Mouse (Mus musculus): ENCODE results near the gene C2cd3. TPM values are rescaled to one million over a fixed set of nuclear protein-coding genes. Genes with fewer than 3 reads are reported as not detected.
A peak's percentile ranks its signal among the peaks of the same experiment; 100 is the strongest.

C2cd3 gene
- polyA plus RNA-seq, 1 experiment, result 28.9 TPM

GRCm38 (mm10) chr7:100511602-100512001, 139.6 kb downstream of the C2cd3 start:
- H3K27me3 ChIP-seq (ENCODE audit: control insufficient read depth, insufficient read depth, low read length, poor library complexity, severe bottlenecking), result no peaks in the 10 kb centered on the region

GRCm38 (mm10) chr7:100514573-100514972, 142.5 kb downstream of the C2cd3 start, which contains the start of gene Dnajb13:
Gene Dnajb13 (minus strand): TSS chr7:100514960.
- Histone ChIP-seq H3K9me3 (replicated peaks; ENCODE audit: control insufficient read depth, insufficient read depth, low read length, poor library complexity, severe bottlenecking) (no peaks in the 10 kb centered on the region), H3K27ac (ENCODE audit: insufficient read depth, low read length) (no peak within 1 kb of the TSS), H3K36me3 (ENCODE audit: control insufficient read depth, insufficient read depth, low read length, poor library complexity, severe bottlenecking) (no peaks in the 10 kb centered on the region), H3K4me3 (ENCODE audit: low read depth, low read length) (no peak within 1 kb of the TSS), H3K27me3 (ENCODE audit: control insufficient read depth, insufficient read depth, low read length, poor library complexity, severe bottlenecking) (no peaks in the 10 kb centered on the region), H3K4me1 (ENCODE audit: control insufficient read depth, insufficient read depth, low read length) (no peaks in the 10 kb centered on the region), H3K9ac (ENCODE audit: low read depth, poor library complexity, severe bottlenecking) (no peak within 1 kb of the TSS)
- no peak for TF ChIP-seq CTCF (IDR thresholded peaks at IDR 0.05; ENCODE audit: low read depth, low read length)
- no peak for TF ChIP-seq EP300 (IDR thresholded peaks at IDR 0.05; ENCODE audit: insufficient read depth, low read depth, low read length)
- TF ChIP-seq POLR2A (IDR thresholded peaks at IDR 0.05; ENCODE audit: insufficient read depth, low read length), result no peak

More at GRCm38 (mm10) chr7:100511602-100512001, 139.6 kb downstream of the C2cd3 start:
- Histone ChIP-seq H3K27ac (ENCODE audit: insufficient read depth, low read length) (no peak overlapping the region), H3K36me3 (ENCODE audit: control insufficient read depth, insufficient read depth, low read length, poor library complexity, severe bottlenecking) (no peaks in the 10 kb centered on the region), H3K9me3 (replicated peaks; ENCODE audit: control insufficient read depth, insufficient read depth, low read length, poor library complexity, severe bottlenecking) (no peaks in the 10 kb centered on the region), H3K4me1 (ENCODE audit: control insufficient read depth, insufficient read depth, low read length) (peaks cover 1% of the 10 kb centered on the region), H3K9ac (ENCODE audit: low read depth, poor library complexity, severe bottlenecking) (no peak overlapping the region), H3K4me3 (ENCODE audit: low read depth, low read length) (0 out of 2 replicates have a peak overlapping the region, but pooled peaks have one; percentile 10)
- TF ChIP-seq EP300 (IDR thresholded peaks at IDR 0.05; ENCODE audit: insufficient read depth, low read depth, low read length), result no peak
- no peak for TF ChIP-seq POLR2A (IDR thresholded peaks at IDR 0.05; ENCODE audit: insufficient read depth, low read length)

Other genes starting within 250 kb of the C2cd3 start
- gene Lipt2, start 213.0 kb upstream of the C2cd3 start, polyA plus RNA-seq (2011; ENCODE audit: insufficient read depth, insufficient read length, low read depth, missing spikeins), result 7.6 and 8.8 TPM in 2 replicates
- gene Kcne3, start 195.7 kb upstream of the C2cd3 start, polyA plus RNA-seq (2011; ENCODE audit: insufficient read depth, insufficient read length, low read depth, missing spikeins), result not detected in 2 replicates
- gene Pgm2l1, start 144.8 kb upstream of the C2cd3 start, polyA plus RNA-seq (2011; ENCODE audit: insufficient read depth, insufficient read length, low read depth, missing spikeins), result 6.1 and 8.6 TPM in 2 replicates
- 1.2 TPM in 1 of 2 replicates, not detected in the other for gene P4ha3, start 86.7 kb upstream of the C2cd3 start, polyA plus RNA-seq (2011; ENCODE audit: insufficient read depth, insufficient read length, low read depth, missing spikeins)
- 46.7 and 64.8 TPM in 2 replicates for gene Ppme1, start 74 bp downstream of the C2cd3 start, polyA plus RNA-seq (2011; ENCODE audit: insufficient read depth, insufficient read length, low read depth, missing spikeins)
- not detected in 2 replicates for gene Ucp3, start 100.8 kb downstream of the C2cd3 start, polyA plus RNA-seq (2011; ENCODE audit: insufficient read depth, insufficient read length, low read depth, missing spikeins)
- 162 and 171 TPM in 2 replicates for gene Ucp2, start 121.1 kb downstream of the C2cd3 start, polyA plus RNA-seq (2011; ENCODE audit: insufficient read depth, insufficient read length, low read depth, missing spikeins)
- gene Dnajb13, start 142.7 kb downstream of the C2cd3 start, polyA plus RNA-seq (2011; ENCODE audit: insufficient read depth, insufficient read length, low read depth, missing spikeins), result 0.39 TPM in 1 of 2 replicates, not detected in the other
- gene Coa4, start 164.8 kb downstream of the C2cd3 start, polyA plus RNA-seq (2011; ENCODE audit: insufficient read depth, insufficient read length, low read depth, missing spikeins), result 9.2 and 14.6 TPM in 2 replicates
- 137 and 148 TPM in 2 replicates for gene Rab6a, start 235.2 kb downstream of the C2cd3 start, polyA plus RNA-seq (2011; ENCODE audit: insufficient read depth, insufficient read length, low read depth, missing spikeins)
- gene Mrpl48, start 236.1 kb downstream of the C2cd3 start, polyA plus RNA-seq (2011; ENCODE audit: insufficient read depth, insufficient read length, low read depth, missing spikeins), result 57.4 and 68.8 TPM in 2 replicates